Mouse (Mus musculus) cortical plate, adult 2 months (tissue): ENCODE results near the gene Fer.

Experiments used
- CTCF ChIP-seq: fragments of 200-500 bp; IDR thresholded peaks from 2 replicates; pipeline ENCODE4 v1.5.1; 2011; ENCODE audit warnings: mild to moderate bottlenecking, control low read depth, low read length; ENCODE audit not compliant: insufficient read depth; ENCODE audit errors: extremely low read depth
- POLR2A ChIP-seq: fragments of 200-500 bp; IDR thresholded peaks from 2 replicates; pipeline ENCODE4 v1.6.1; 2011; ENCODE audit warnings: mild to moderate bottlenecking, low read length, control low read depth; ENCODE audit not compliant: insufficient read depth; ENCODE audit errors: extremely low read depth

DNA sequence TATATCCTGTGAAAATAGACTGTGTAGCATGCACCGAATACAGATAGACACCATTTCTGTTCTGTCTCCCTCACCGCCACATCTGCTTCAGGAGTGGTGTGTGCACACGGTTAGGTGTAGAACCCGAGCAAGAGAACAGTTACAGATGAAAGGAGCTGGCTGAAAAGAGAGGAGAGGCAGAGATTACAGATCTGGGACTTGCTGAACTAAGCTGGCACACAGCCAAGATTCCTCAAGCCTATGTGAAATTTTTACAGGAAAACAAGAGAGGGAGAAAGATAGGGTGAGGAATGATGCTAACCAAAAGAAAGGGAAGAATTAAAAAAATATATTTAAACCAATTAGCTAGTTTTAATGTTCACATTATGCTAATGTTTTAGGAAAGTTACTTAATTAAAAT lies 1.9 kb upstream of the Fer start:
- no peak for TF ChIP-seq CTCF
- no peak for TF ChIP-seq POLR2A
